Mouse (Mus musculus) megakaryocyte-erythroid progenitor cell, adult 5-6 weeks (primary cell): ENCODE measurements at regions not wholly inside any gene's neighbourhood (a gene's known extent, or its start where the extent isn't known, plus 50 kb on each side); places are given as distances from the start of the nearest gene placed in this dataset.

Experiments used
- ATAC-seq: replicated peaks from 2 replicates; pipeline ENCODE4 v1.8.0; 2016; ENCODE audit warnings: mild to moderate bottlenecking, inconsistent platforms; ENCODE audit not compliant: severe bottlenecking, poor library complexity, low FRiP score, low TSS enrichment

GRCm38 (mm10) chr1:88623040-88623439 lies 79.0 kb downstream of the Arl4c start:
- ATAC-seq = no peak

- no peak for ATAC-seq
These were observed 79.7 kb downstream of the Arl4c start for GRCm38 (mm10) chr1:88622356-88622755.

GRCm38 (mm10) chr1:88621214-88621613 lies 80.8 kb downstream of the Arl4c start:
- no peak for ATAC-seq

- no peak for ATAC-seq
These were observed 89.0 kb downstream of the Arl4c start for GRCm38 (mm10) chr1:88613007-88613406.

- ATAC-seq = no peak
These were observed 90.8 kb downstream of the Arl4c start for GRCm38 (mm10) chr1:88611241-88611640.

- ATAC-seq = no peak
These were observed 91.2 kb downstream of the Arl4c start for GRCm38 (mm10) chr1:88610810-88611209.

GRCm38 (mm10) chr1:88608826-88609225 lies 93.2 kb downstream of the Arl4c start:
- ATAC-seq = no peak

GRCm38 (mm10) chr1:88608236-88608635 lies 93.8 kb downstream of the Arl4c start:
- ATAC-seq = no peak

GRCm38 (mm10) chr1:88605616-88606190 lies 95.8 kb upstream of the Glrp1 start:
- ATAC-seq = no peak

- no peak for ATAC-seq
These were observed 92.4 kb upstream of the Glrp1 start for GRCm38 (mm10) chr1:88602241-88602640.

- no peak for ATAC-seq
These were observed 91.9 kb upstream of the Glrp1 start for GRCm38 (mm10) chr1:88601801-88602200.

GRCm38 (mm10) chr1:88600145-88600544 lies 90.3 kb upstream of the Glrp1 start:
- 0 out of 2 replicates have a peak, but pooled peaks have one; percentile 41 for ATAC-seq

GRCm38 (mm10) chr1:88594484-88595254 lies 84.8 kb upstream of the Glrp1 start:
- ATAC-seq = no peak

- ATAC-seq = no peak
These were observed 82.2 kb upstream of the Glrp1 start for GRCm38 (mm10) chr1:88592036-88592435.

GRCm38 (mm10) chr1:88590802-88591380 lies 81.0 kb upstream of the Glrp1 start:
- no peak for ATAC-seq

GRCm38 (mm10) chr1:88588747-88589146 lies 78.9 kb upstream of the Glrp1 start:
- ATAC-seq = no peak

- ATAC-seq = peak; percentile 61
These were observed 77.3 kb upstream of the Glrp1 start for GRCm38 (mm10) chr1:88586823-88587820.

- no peak for ATAC-seq
These were observed 76.3 kb upstream of the Glrp1 start for GRCm38 (mm10) chr1:88586128-88586527.

GRCm38 (mm10) chr1:88584515-88585033 lies 74.7 kb upstream of the Glrp1 start:
- ATAC-seq = no peak
